Mouse (Mus musculus): ENCODE data around the gene Fancm. TPM values are rescaled to one million over a fixed set of nuclear protein-coding genes. Genes with fewer than 3 reads are reported as not detected.
"Not testable (repeated sequence)": the region's sequence is repeated elsewhere in the genome, so short reads cannot be mapped to it uniquely, and the experiment has no call there.

Gene Fancm
- polyA plus RNA-seq, 1 experiment from 2014 or later, result 8.1 TPM

DNA sequence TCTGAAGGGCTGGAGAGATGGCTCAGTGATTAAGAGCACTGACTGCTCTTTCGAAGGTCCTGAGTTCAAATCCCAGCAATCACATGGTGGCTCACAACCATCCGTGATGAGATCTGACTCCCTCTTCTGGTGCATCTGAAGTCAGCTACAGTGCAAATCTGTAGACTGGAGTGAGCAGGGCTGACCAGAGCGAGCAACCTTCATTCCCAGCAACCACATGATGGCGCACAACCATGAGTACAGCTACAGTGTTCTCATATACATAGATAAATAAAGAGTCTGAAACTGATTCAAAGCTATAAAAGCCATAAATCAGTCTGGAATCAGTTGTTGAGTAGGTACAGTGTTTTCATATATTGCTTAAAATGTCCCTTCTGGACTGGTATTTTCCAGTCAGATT, 60.7 kb downstream of the Fancm start:
- H3K27me3 ChIP-seq (replicated peaks); H3K4me2 ChIP-seq; ATAC-seq (ENCODE audit: low FRiP score); H3K4me3 ChIP-seq (replicated peaks); H3K9me3 ChIP-seq (replicated peaks); H3K27ac ChIP-seq (replicated peaks); H3K4me1 ChIP-seq; H3K36me3 ChIP-seq; H3K9ac ChIP-seq (replicated peaks): not testable (repeated sequence)
- 93% methylated on average over 4 of the region's 4 CpGs for WGBS

DNA sequence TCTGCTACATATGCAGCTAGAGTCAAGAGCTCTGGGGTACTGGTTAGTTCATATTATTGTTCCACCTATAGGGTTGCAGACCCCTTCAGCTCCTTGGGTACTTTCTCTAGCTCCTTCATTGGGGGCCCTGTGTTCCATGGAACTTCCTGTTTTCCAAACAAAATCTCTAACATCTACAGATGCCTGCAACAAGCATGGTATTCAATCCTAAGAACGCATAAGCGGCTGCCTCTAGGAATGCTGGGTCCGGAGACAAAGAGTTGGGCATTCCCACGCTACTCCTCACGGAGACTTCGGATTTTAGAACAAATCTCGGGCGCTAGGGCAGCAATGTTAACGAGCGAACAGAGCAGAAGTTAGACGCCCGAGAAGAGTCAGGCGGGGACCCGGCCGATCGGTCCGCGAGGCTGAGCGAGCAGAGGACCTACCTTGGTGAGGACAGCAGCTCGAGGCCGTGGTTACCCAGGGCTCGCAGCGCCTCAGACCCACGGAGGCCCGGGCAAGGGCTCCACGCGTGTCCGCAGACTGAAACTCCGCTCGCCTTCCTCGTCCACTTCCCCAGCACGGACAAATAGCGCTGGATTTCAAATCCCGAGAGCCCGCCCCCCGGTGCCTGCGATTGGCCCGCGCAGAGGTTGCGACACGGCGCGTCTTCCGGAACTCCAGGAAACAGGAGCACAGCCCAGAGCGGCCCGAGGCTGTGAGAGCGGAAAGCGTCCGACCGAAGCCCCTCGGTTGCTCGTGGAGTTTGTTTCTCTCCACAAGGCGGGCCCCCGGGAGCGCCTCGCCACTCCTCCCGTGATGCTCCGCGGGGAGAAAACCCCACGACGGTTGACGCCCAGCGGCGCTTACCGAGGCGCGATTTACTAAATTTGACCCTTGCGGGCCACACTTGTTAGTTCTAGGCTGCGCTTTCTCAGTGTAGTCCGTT, 96.9 kb downstream of the Fancm start, which contains the start of gene Mis18bp1:
Gene Mis18bp1, minus strand, starts transcription at position 584 of the 931 bp plus-strand sequence.
- under 1% methylated on average over 70 of the region's 70 CpGs for WGBS

DNA sequence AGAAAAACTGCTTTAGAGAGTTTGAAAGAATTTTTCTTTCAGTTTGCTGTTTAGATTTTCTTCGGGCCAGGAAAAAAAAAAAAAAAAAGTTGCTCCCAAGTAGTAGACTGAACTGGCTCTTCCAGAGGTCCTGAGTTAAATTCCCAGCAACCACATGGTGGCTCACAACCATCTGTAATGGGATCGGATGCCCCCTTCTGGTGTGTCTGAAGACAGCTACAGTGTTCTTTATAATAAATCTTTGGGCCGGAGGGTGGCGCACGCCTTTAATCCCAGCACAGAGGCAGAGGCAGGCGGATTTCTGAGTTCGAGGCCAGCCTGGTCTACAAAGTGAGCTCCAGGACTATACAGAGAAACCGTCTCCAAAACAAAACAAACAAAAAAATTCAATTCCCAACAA, 97.6 kb downstream of the Fancm start:
- ATAC-seq (ENCODE audit: low FRiP score), result peak; percentile 61
- peak overlapping the region; percentile 84 for H3K4me2 ChIP-seq
- not testable (repeated sequence) for H3K27me3 ChIP-seq (replicated peaks); H3K36me3 ChIP-seq; H3K9me3 ChIP-seq (replicated peaks)
- peak overlapping the region; percentile 55; the same call in 1 of the 2 replicates for H3K9ac ChIP-seq (replicated peaks)
- H3K27ac ChIP-seq (replicated peaks), result peak overlapping the region; percentile 91
- peak overlapping the region; percentile 77 for H3K4me3 ChIP-seq (replicated peaks)
- 25% methylated on average over 8 of the region's 8 CpGs for WGBS
- peaks cover 11% of the 10 kb centered on the region; the same call in 1 of the 2 replicates for H3K4me1 ChIP-seq

More for the DNA sequence above, 96.9 kb downstream of the Fancm start, which contains the start of gene Mis18bp1:
- Histone ChIP-seq H3K4me2 (peak within 1 kb of the TSS; percentile 84), H3K9ac (replicated peaks) (peak within 1 kb of the TSS; percentile 55), H3K36me3 (no peaks in the 10 kb centered on the region), H3K4me3 (replicated peaks) (peak within 1 kb of the TSS; percentile 77), H3K27ac (replicated peaks) (peak within 1 kb of the TSS; percentile 91), H3K4me1 (peaks cover 11% of the 10 kb centered on the region; the same call in 1 of the 2 replicates), H3K9me3 (replicated peaks) (no peaks in the 10 kb centered on the region), H3K27me3 (replicated peaks) (no peaks in the 10 kb centered on the region)
- peak; percentile 99 for ATAC-seq (ENCODE audit: low FRiP score)

DNA sequence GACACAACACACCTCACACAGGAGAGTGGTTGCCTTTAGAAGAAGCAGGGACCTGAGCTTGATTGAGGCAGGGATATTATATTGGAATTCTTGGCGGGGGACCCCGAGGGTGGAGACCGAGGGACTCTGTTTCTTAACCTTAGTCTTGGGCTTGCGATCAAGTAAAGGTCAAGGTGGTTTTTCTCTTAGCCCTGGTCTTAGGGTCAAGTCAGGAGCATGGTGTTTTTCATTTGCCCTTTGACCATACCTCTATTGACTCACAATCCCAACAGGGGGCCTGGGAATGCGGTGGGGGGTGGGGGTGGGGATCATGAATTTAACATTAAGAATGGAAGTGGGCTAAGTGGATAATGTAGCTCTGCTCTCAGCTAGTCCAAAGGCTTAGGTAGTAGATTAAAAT, 98.3 kb downstream of the Fancm start:
- no peak overlapping the region for H3K4me2 ChIP-seq
- H3K4me3 ChIP-seq (replicated peaks), result no peak overlapping the region
- H3K4me1 ChIP-seq, result peaks cover 11% of the 10 kb centered on the region; the same call in 1 of the 2 replicates
- H3K36me3 ChIP-seq, result no peaks in the 10 kb centered on the region
- no peaks in the 10 kb centered on the region for H3K27me3 ChIP-seq (replicated peaks)
- H3K9ac ChIP-seq (replicated peaks), result no peak overlapping the region
- WGBS, result 90% methylated on average over 5 of the region's 5 CpGs
- no peak overlapping the region for H3K27ac ChIP-seq (replicated peaks)
- ATAC-seq (ENCODE audit: low FRiP score), result no peak
- H3K9me3 ChIP-seq (replicated peaks), result no peaks in the 10 kb centered on the region

Other genes starting within 250 kb of the Fancm start
- gene Gm527, start 157.7 kb upstream of the Fancm start, polyA plus RNA-seq (2015; fragmentation: Nextera tagmentation; extraction: Ambion mirVana), result 2.6 and 5.0 TPM in 2 replicates
- gene Klhl28, start 110.1 kb upstream of the Fancm start, polyA plus RNA-seq (2015; fragmentation: Nextera tagmentation; extraction: Ambion mirVana), result 22.7 and 23.4 TPM in 2 replicates
- 21.2 and 23.4 TPM in 2 replicates for gene Togaram1, start 109.8 kb upstream of the Fancm start, polyA plus RNA-seq (2015; fragmentation: Nextera tagmentation; extraction: Ambion mirVana)
- gene Prpf39, start 39.3 kb upstream of the Fancm start, polyA plus RNA-seq (2015; fragmentation: Nextera tagmentation; extraction: Ambion mirVana), result 46.4 and 47.1 TPM in 2 replicates
- gene Fkbp3, start 1.6 kb upstream of the Fancm start, polyA plus RNA-seq (2015; fragmentation: Nextera tagmentation; extraction: Ambion mirVana), result 439 and 458 TPM in 2 replicates
- 7.4 and 18.2 TPM in 2 replicates for gene Mis18bp1, start 97.0 kb downstream of the Fancm start, polyA plus RNA-seq (2015; fragmentation: Nextera tagmentation; extraction: Ambion mirVana)
- not detected in 2 replicates for gene Wdr20rt, start 149.9 kb downstream of the Fancm start, polyA plus RNA-seq (2015; fragmentation: Nextera tagmentation; extraction: Ambion mirVana)